Mouse (Mus musculus) stomach, postnatal 0 days (tissue): Measurements from ENCODE around the gene Kctd6.

Source experiments
- CTCF ChIP-seq: IDR thresholded peaks from 2 replicates; pipeline ENCODE4 v1.5.1; 2016; ENCODE audit warnings: antibody characterized with exemption, low read depth, mild to moderate bottlenecking, moderate library complexity
- EP300 ChIP-seq: optimal IDR thresholded peaks from 2 replicates; pipeline ENCODE3; 2016; ENCODE audit warnings: antibody characterized with exemption

- TF ChIP-seq CTCF: no peak
- no peak for TF ChIP-seq EP300
Measured at GRCm38 (mm10) chr14:8174634-8175033, 39.3 kb upstream of the Kctd6 start.
